Mouse (Mus musculus) kidney, embryonic 16.5 days (tissue): ENCODE results near the gene Pknox2. TPM values are rescaled to one million over a fixed set of nuclear protein-coding genes. Genes with fewer than 3 reads are reported as not detected.

Source experiments
- ATAC-seq: fragments of 200-750 bp; cut with Nextera tagmentation; 2 replicates; pipeline ENCODE4 v1.8.0; 2017; ENCODE audit warnings: moderate TSS enrichment; ENCODE audit not compliant: low FRiP score, low TSS enrichment
- H3K27ac ChIP-seq: fragments of 300-500 bp; sonication (generic); 2 replicates; pipeline ENCODE4 v1.5.1; 2014; ENCODE audit warnings: low read length
- H3K27me3 ChIP-seq: fragments of 300-500 bp; sonication (generic); 2 replicates; pipeline ENCODE4 v1.6.1; 2014; ENCODE audit warnings: low read length, control low read depth, mixed read lengths; ENCODE audit not compliant: insufficient read depth
- H3K36me3 ChIP-seq: fragments of 300-500 bp; sonication (generic); 2 replicates; pipeline ENCODE4 v1.6.1; 2014; ENCODE audit warnings: low read length, control low read depth, mixed read lengths; ENCODE audit not compliant: insufficient read depth
- H3K4me1 ChIP-seq: fragments of 300-500 bp; sonication (generic); 2 replicates; pipeline ENCODE4 v1.6.1; 2014; ENCODE audit warnings: low read length, control low read depth, mixed read lengths; ENCODE audit not compliant: insufficient read depth
- H3K4me2 ChIP-seq: fragments of 300-500 bp; sonication (generic); replicated peaks from 2 replicates; pipeline ENCODE4 v1.6.1; 2014; ENCODE audit warnings: low read depth, low read length
- H3K4me3 ChIP-seq: fragments of 300-500 bp; sonication (generic); 2 replicates; pipeline ENCODE4 v1.5.1; 2014; ENCODE audit warnings: mild to moderate bottlenecking, low read length
- H3K9ac ChIP-seq: fragments of 300-500 bp; sonication (generic); replicated peaks from 2 replicates; pipeline ENCODE4 v1.6.1; 2014; ENCODE audit warnings: low read length
- H3K9me3 ChIP-seq: fragments of 300-500 bp; sonication (generic); 2 replicates; pipeline ENCODE4 v1.6.1; 2016; ENCODE audit warnings: low read length, control low read depth
- WGBS: fragments of 180-500 bp; shearing (Covaris S2); extraction: QIAGEN DNeasy Blood & Tissue Kit; methylation state at CpG from one replicate; pipeline ENCODE4 v1.1.7; 2014; 5-methylcytosine and 5-hydroxymethylcytosine counted together
- polyA plus RNA-seq: library from polyadenylated mRNA; unstranded; fragments of >200 nt; fragmentation: Nextera tagmentation; extraction: Ambion mirVana; gene quantifications from 2 replicates; pipeline ENCODE4 v1.2.1, GENCODE M21; 2015

Gene Pknox2
- polyA plus RNA-seq, 1 experiment from 2014 or later = 11.0 TPM

GRCm38 (mm10) chr9:36968713-36969112, 178.5 kb downstream of the Pknox2 start:
- Histone ChIP-seq H3K4me3 (no peak overlapping the region), H3K9ac (no peak overlapping the region), H3K27me3 (no peaks in the 10 kb centered on the region), H3K36me3 (no peaks in the 10 kb centered on the region), H3K4me2 (no peak overlapping the region), H3K27ac (no peak overlapping the region), H3K4me1 (peaks cover 11% of the 10 kb centered on the region; the same call in 1 of the 2 replicates), H3K9me3 (no peaks in the 10 kb centered on the region)
- 48% methylated on average over 7 of the region's 7 CpGs for WGBS
- no peak for ATAC-seq

GRCm38 (mm10) chr9:36968236-36968635, 179.0 kb downstream of the Pknox2 start:
- H3K27ac ChIP-seq = no peak overlapping the region
- peaks cover 11% of the 10 kb centered on the region; the same call in 1 of the 2 replicates for H3K4me1 ChIP-seq
- no peaks in the 10 kb centered on the region for H3K36me3 ChIP-seq
- H3K9me3 ChIP-seq = no peaks in the 10 kb centered on the region
- H3K27me3 ChIP-seq = no peaks in the 10 kb centered on the region
- no peak for ATAC-seq
- H3K9ac ChIP-seq = no peak overlapping the region
- WGBS = 80% methylated on average over 7 of the region's 7 CpGs
- H3K4me2 ChIP-seq = no peak overlapping the region
- H3K4me3 ChIP-seq = no peak overlapping the region

- H3K27me3 ChIP-seq = no peaks in the 10 kb centered on the region
- no peak overlapping the region for H3K9ac ChIP-seq
- ATAC-seq = no peak
- 68% methylated on average over 5 of the region's 5 CpGs for WGBS
- no peaks in the 10 kb centered on the region for H3K9me3 ChIP-seq
- no peak overlapping the region for H3K4me2 ChIP-seq
- H3K36me3 ChIP-seq = no peaks in the 10 kb centered on the region
- H3K27ac ChIP-seq = no peak overlapping the region
- H3K4me1 ChIP-seq = no peaks in the 10 kb centered on the region
- H3K4me3 ChIP-seq = no peak overlapping the region
Measured at GRCm38 (mm10) chr9:36965720-36966119, 181.5 kb downstream of the Pknox2 start.

GRCm38 (mm10) chr9:36964230-36964629, 183.0 kb downstream of the Pknox2 start:
- no peak for ATAC-seq
- Histone ChIP-seq H3K36me3 (no peaks in the 10 kb centered on the region), H3K4me3 (no peak overlapping the region), H3K9me3 (no peaks in the 10 kb centered on the region), H3K27me3 (no peaks in the 10 kb centered on the region), H3K4me2 (no peak overlapping the region), H3K4me1 (no peaks in the 10 kb centered on the region), H3K9ac (no peak overlapping the region), H3K27ac (no peak overlapping the region)
- 12% methylated on average over 5 of the region's 5 CpGs for whole genome bisulfite sequencing

GRCm38 (mm10) chr9:36963512-36963911, 183.7 kb downstream of the Pknox2 start:
- H3K27me3 ChIP-seq = no peaks in the 10 kb centered on the region
- H3K27ac ChIP-seq = no peak overlapping the region
- H3K4me3 ChIP-seq = no peak overlapping the region
- H3K4me2 ChIP-seq = no peak overlapping the region
- ATAC-seq = no peak
- H3K36me3 ChIP-seq = no peaks in the 10 kb centered on the region
- no peaks in the 10 kb centered on the region for H3K4me1 ChIP-seq
- no peaks in the 10 kb centered on the region for H3K9me3 ChIP-seq
- 56% methylated on average over 3 of the region's 3 CpGs for WGBS
- no peak overlapping the region for H3K9ac ChIP-seq

- H3K27ac ChIP-seq = no peak overlapping the region
- no peak for ATAC-seq
- H3K4me3 ChIP-seq = no peak overlapping the region
- no peaks in the 10 kb centered on the region for H3K36me3 ChIP-seq
- no peak overlapping the region for H3K4me2 ChIP-seq
- H3K9ac ChIP-seq = no peak overlapping the region
- H3K4me1 ChIP-seq = no peaks in the 10 kb centered on the region
- 50% methylated on average over 1 of the region's 1 CpGs for WGBS
- no peaks in the 10 kb centered on the region for H3K27me3 ChIP-seq
- H3K9me3 ChIP-seq = no peaks in the 10 kb centered on the region
Measured at GRCm38 (mm10) chr9:36961874-36962273, 185.3 kb downstream of the Pknox2 start.

GRCm38 (mm10) chr9:36961153-36961552, 186.1 kb downstream of the Pknox2 start:
- no peak for ATAC-seq
- no peak overlapping the region for H3K27ac ChIP-seq
- no peaks in the 10 kb centered on the region for H3K27me3 ChIP-seq
- H3K4me1 ChIP-seq = no peaks in the 10 kb centered on the region
- no peak overlapping the region for H3K9ac ChIP-seq
- WGBS = 82% methylated on average over 5 of the region's 5 CpGs
- no peak overlapping the region for H3K4me2 ChIP-seq
- no peak overlapping the region for H3K4me3 ChIP-seq
- no peaks in the 10 kb centered on the region for H3K36me3 ChIP-seq
- no peaks in the 10 kb centered on the region for H3K9me3 ChIP-seq

- Histone ChIP-seq H3K27me3 (no peaks in the 10 kb centered on the region), H3K4me1 (peaks cover 5% of the 10 kb centered on the region; the same call in 1 of the 2 replicates), H3K27ac (no peak overlapping the region), H3K4me3 (no peak overlapping the region), H3K9me3 (no peaks in the 10 kb centered on the region), H3K9ac (no peak overlapping the region), H3K4me2 (no peak overlapping the region), H3K36me3 (no peaks in the 10 kb centered on the region)
- WGBS = 90% methylated on average over 2 of the region's 2 CpGs
- ATAC-seq = no peak
Measured at GRCm38 (mm10) chr9:36951133-36951484, 196.1 kb downstream of the Pknox2 start.

- no peaks in the 10 kb centered on the region for H3K27me3 ChIP-seq
- H3K27ac ChIP-seq = no peak overlapping the region
- 34% methylated on average over 14 of the region's 14 CpGs for WGBS
- H3K36me3 ChIP-seq = no peaks in the 10 kb centered on the region
- ATAC-seq = peak; percentile 67; the same call in 1 of the 2 replicates
- no peak overlapping the region for H3K4me3 ChIP-seq
- H3K9ac ChIP-seq = no peak overlapping the region
- H3K4me1 ChIP-seq = peaks cover 5% of the 10 kb centered on the region; the same call in 1 of the 2 replicates
- H3K9me3 ChIP-seq = no peaks in the 10 kb centered on the region
- no peak overlapping the region for H3K4me2 ChIP-seq
Measured at GRCm38 (mm10) chr9:36950271-36951132, 196.7 kb downstream of the Pknox2 start.

- Histone ChIP-seq H3K4me2 (no peak overlapping the region), H3K9ac (no peak overlapping the region), H3K36me3 (no peaks in the 10 kb centered on the region), H3K27ac (no peak overlapping the region), H3K4me1 (peaks cover 5% of the 10 kb centered on the region; the same call in 1 of the 2 replicates), H3K9me3 (no peaks in the 10 kb centered on the region), H3K4me3 (no peak overlapping the region), H3K27me3 (no peaks in the 10 kb centered on the region)
- no peak for ATAC-seq
- WGBS = 77% methylated on average over 5 of the region's 5 CpGs
Measured at GRCm38 (mm10) chr9:36948181-36948580, 199.0 kb downstream of the Pknox2 start.
